Mouse (Mus musculus): ENCODE measurements around the gene Dnmt3a.

Dnmt3a gene

GRCm38 (mm10) chr12:3852521-3852920 lies 46.7 kb downstream of the Dnmt3a start:
- no peak for DNase-seq (ENCODE audit: low read depth, low spot score)

GRCm38 (mm10) chr12:3854419-3854818 lies 48.6 kb downstream of the Dnmt3a start:
- DNase-seq (ENCODE audit: low read depth, low spot score), result no peak

- DNase-seq (ENCODE audit: low read depth, low spot score), result no peak
Observed at GRCm38 (mm10) chr12:3855762-3856501, 50.1 kb downstream of the Dnmt3a start.

- no peak for DNase-seq (ENCODE audit: low read depth, low spot score)
Observed at GRCm38 (mm10) chr12:3856748-3857147, 50.9 kb downstream of the Dnmt3a start.

- DNase-seq (ENCODE audit: low read depth, low spot score), result no peak
Observed at GRCm38 (mm10) chr12:3857231-3857630, 51.4 kb downstream of the Dnmt3a start.

- DNase-seq (ENCODE audit: low read depth, low spot score), result no peak
Observed at GRCm38 (mm10) chr12:3857773-3858172, 52.0 kb downstream of the Dnmt3a start.

- no peak for DNase-seq (ENCODE audit: low read depth, low spot score)
Observed at GRCm38 (mm10) chr12:3858754-3859153, 52.9 kb downstream of the Dnmt3a start.

- DNase-seq (ENCODE audit: low read depth, low spot score), result no peak
Observed at GRCm38 (mm10) chr12:3859545-3859944, 53.7 kb downstream of the Dnmt3a start.

- DNase-seq (ENCODE audit: low read depth, low spot score), result no peak
Observed at GRCm38 (mm10) chr12:3860005-3860404, 54.2 kb downstream of the Dnmt3a start.

- no peak for DNase-seq (ENCODE audit: low read depth, low spot score)
Observed at GRCm38 (mm10) chr12:3861665-3862228, 55.9 kb downstream of the Dnmt3a start.

GRCm38 (mm10) chr12:3862253-3862652 lies 56.4 kb downstream of the Dnmt3a start:
- DNase-seq (ENCODE audit: low read depth, low spot score), result no peak

- DNase-seq (ENCODE audit: low read depth, low spot score), result no peak
Observed at GRCm38 (mm10) chr12:3864208-3864607, 58.4 kb downstream of the Dnmt3a start.

GRCm38 (mm10) chr12:3865594-3865993 lies 59.8 kb downstream of the Dnmt3a start:
- no peak for DNase-seq (ENCODE audit: low read depth, low spot score)

GRCm38 (mm10) chr12:3866654-3867370 lies 61.0 kb downstream of the Dnmt3a start:
- no peak for DNase-seq (ENCODE audit: low read depth, low spot score)

GRCm38 (mm10) chr12:3868115-3868514 lies 62.3 kb downstream of the Dnmt3a start:
- no peak for DNase-seq (ENCODE audit: low read depth, low spot score)

GRCm38 (mm10) chr12:3868676-3869458 lies 63.1 kb downstream of the Dnmt3a start:
- no peak for DNase-seq (ENCODE audit: low read depth, low spot score)

- no peak for DNase-seq (ENCODE audit: low read depth, low spot score)
Observed at GRCm38 (mm10) chr12:3870024-3870423, 64.2 kb downstream of the Dnmt3a start.

- DNase-seq (ENCODE audit: low read depth, low spot score), result no peak
Observed at GRCm38 (mm10) chr12:3870859-3871462, 65.2 kb downstream of the Dnmt3a start.

GRCm38 (mm10) chr12:3871637-3872036 lies 65.8 kb downstream of the Dnmt3a start:
- no peak for DNase-seq (ENCODE audit: low read depth, low spot score)

- DNase-seq (ENCODE audit: low read depth, low spot score), result no peak
Observed at GRCm38 (mm10) chr12:3872410-3873230, 66.8 kb downstream of the Dnmt3a start.

GRCm38 (mm10) chr12:3875474-3875873 lies 69.7 kb downstream of the Dnmt3a start:
- DNase-seq (ENCODE audit: low read depth, low spot score), result no peak
